Mouse (Mus musculus) testis, adult 2 months (tissue): ENCODE measurements around the gene Klhl35. TPM values are rescaled to one million over a fixed set of nuclear protein-coding genes. Genes with fewer than 3 reads are reported as not detected.

Source experiments
- H3K27ac ChIP-seq: fragments of 200-500 bp; 2 replicates; pipeline ENCODE4 v1.5.1; 2012; ENCODE audit warnings: low read depth, low read length; ENCODE audit not compliant: control insufficient read depth, insufficient read depth
- H3K27me3 ChIP-seq: fragments of 200-500 bp; 2 replicates; pipeline ENCODE4 v1.6.1; 2012; ENCODE audit warnings: mild to moderate bottlenecking, low read length, moderate library complexity; ENCODE audit not compliant: control insufficient read depth, insufficient read depth
- H3K36me3 ChIP-seq: fragments of 200-500 bp; 2 replicates; pipeline ENCODE4 v1.6.1; 2012; ENCODE audit warnings: mild to moderate bottlenecking, low read length; ENCODE audit not compliant: control insufficient read depth, insufficient read depth
- H3K4me1 ChIP-seq: fragments of 200-500 bp; 2 replicates; pipeline ENCODE4 v1.6.1; 2012; ENCODE audit warnings: low read length; ENCODE audit not compliant: control insufficient read depth, insufficient read depth
- H3K4me3 ChIP-seq: fragments of 200-500 bp; 2 replicates; pipeline ENCODE4 v1.5.1; 2012; ENCODE audit warnings: low read depth, mild to moderate bottlenecking, low read length, moderate library complexity, mixed read lengths; ENCODE audit not compliant: control insufficient read depth
- CTCF ChIP-seq: fragments of 200-500 bp; IDR thresholded peaks from 2 replicates; pipeline ENCODE4 v1.5.1; 2012; ENCODE audit warnings: low read depth, mild to moderate bottlenecking, inconsistent platforms, low read length, moderate library complexity; ENCODE audit not compliant: control insufficient read depth, insufficient read depth, insufficient replicate concordance
- POLR2A ChIP-seq: fragments of 200-500 bp; IDR thresholded peaks from 2 replicates; pipeline ENCODE4 v1.6.1; 2012; ENCODE audit warnings: low read depth, mild to moderate bottlenecking, inconsistent platforms, low read length, moderate library complexity; ENCODE audit not compliant: control insufficient read depth
- polyA plus RNA-seq: library from polyadenylated mRNA; depleted of rRNA; stranded (reverse); fragments of >200 nt; gene quantifications from 2 replicates; pipeline ENCODE4 v1.2.3, GENCODE M21; 2012

The Klhl35 gene
- polyA plus RNA-seq, 1 experiment: 11.7 TPM

DNA sequence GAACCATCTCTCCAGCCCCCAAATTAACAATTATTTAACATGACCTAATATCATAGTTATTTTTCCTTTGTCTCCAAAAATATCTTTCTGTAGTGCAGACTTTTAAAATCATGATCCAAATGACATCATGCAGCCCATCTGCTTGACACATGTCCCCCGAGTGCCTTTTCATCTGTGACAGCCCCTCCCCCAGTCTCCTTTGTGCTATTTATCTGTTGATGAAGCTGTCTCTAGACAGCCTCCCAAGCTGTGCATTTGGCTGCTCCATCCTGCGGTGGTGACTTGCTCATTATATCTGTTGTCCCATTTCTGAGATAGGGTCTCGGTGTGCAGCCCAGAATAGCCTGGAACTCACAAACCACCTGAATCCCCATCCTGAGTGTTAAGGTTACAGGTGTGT, 16.1 kb upstream of the Klhl35 start:
- TF ChIP-seq CTCF (no peak), POLR2A (no peak)
- H3K27ac ChIP-seq: no peak overlapping the region
- no peak overlapping the region for H3K4me3 ChIP-seq
- no peaks in the 10 kb centered on the region for H3K36me3 ChIP-seq
- H3K27me3 ChIP-seq: no peaks in the 10 kb centered on the region
- no peaks in the 10 kb centered on the region; the same call in 1 of the 2 replicates for H3K4me1 ChIP-seq

DNA sequence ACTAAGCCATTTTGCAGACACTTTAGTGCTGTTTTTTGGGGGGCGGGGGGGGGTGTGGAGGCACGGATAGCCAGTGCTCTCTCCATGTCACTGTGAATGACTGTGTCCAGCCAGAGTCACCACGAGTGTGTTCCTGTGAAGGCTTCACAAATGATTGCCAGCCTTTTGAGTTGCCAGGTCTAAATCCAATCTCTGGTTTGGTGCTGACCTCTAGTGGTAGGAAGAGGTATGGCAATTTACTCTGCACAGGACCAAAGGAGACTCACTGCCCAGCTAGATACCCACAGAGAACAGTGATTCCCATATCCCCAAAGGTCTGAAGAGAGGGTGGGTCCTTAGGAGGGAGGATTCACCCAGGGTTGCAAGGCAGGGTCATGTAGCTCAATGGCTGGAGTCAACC, 15.1 kb upstream of the Klhl35 start:
- H3K4me3 ChIP-seq: no peak overlapping the region
- no peaks in the 10 kb centered on the region for H3K27me3 ChIP-seq
- TF ChIP-seq POLR2A (no peak), CTCF (peak; percentile 55; the same call in 1 of the 2 replicates)
- no peak overlapping the region for H3K27ac ChIP-seq
- H3K4me1 ChIP-seq: no peaks in the 10 kb centered on the region; the same call in 1 of the 2 replicates
- H3K36me3 ChIP-seq: no peaks in the 10 kb centered on the region

DNA sequence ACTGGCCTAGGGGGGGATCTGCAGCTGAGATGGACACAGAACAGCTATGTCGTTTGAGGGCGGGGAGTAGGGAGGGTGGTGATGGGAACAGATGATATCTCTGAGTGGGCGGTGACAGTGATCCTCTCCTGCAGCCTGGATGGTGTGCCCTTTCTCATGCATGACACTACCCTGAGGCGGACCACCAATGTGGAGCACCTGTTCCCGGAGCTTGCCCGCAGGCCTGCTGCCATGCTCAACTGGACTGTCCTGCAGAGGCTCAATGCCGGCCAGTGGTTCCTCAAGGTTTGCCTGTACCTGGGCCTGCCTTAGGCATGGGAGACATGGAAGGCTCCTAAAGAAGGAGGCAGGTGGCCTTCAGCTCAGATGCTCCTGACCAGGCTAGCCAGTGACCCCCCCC, 12.9 kb upstream of the Klhl35 start:
- Histone ChIP-seq H3K27ac (no peak overlapping the region), H3K36me3 (no peaks in the 10 kb centered on the region), H3K4me1 (no peaks in the 10 kb centered on the region; the same call in 1 of the 2 replicates), H3K27me3 (no peaks in the 10 kb centered on the region), H3K4me3 (no peak overlapping the region)
- TF ChIP-seq POLR2A (no peak), CTCF (no peak)

GRCm38 (mm10) chr7:99454044-99454443, 11.8 kb upstream of the Klhl35 start:
- Histone ChIP-seq H3K36me3 (no peaks in the 10 kb centered on the region), H3K4me3 (no peak overlapping the region), H3K27me3 (no peaks in the 10 kb centered on the region), H3K4me1 (no peaks in the 10 kb centered on the region; the same call in 1 of the 2 replicates), H3K27ac (no peak overlapping the region)
- TF ChIP-seq CTCF: no peak
- no peak for TF ChIP-seq POLR2A

DNA sequence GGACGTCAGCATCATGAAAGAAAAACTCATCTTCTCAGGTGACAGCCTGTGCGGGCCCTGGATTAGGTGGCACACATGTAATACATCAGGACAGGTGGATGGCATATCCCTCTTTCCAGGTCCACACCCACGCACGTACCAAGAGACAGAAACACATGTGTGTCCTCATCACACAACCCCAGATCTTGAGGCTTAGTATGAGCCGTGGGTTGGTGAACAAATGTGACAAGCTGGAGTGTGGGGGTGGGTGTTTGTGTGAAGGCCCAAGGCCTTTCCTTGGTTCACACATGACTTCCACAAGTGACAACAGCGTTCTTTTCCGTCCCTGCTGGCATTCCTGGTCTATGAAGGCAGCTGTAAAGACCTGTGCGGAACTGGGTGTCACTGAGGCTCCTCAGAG, 7.0 kb upstream of the Klhl35 start:
- TF ChIP-seq CTCF (no peak), POLR2A (no peak)
- Histone ChIP-seq H3K4me1 (no peaks in the 10 kb centered on the region), H3K27ac (no peak overlapping the region), H3K36me3 (no peaks in the 10 kb centered on the region), H3K27me3 (no peaks in the 10 kb centered on the region), H3K4me3 (no peak overlapping the region)

DNA sequence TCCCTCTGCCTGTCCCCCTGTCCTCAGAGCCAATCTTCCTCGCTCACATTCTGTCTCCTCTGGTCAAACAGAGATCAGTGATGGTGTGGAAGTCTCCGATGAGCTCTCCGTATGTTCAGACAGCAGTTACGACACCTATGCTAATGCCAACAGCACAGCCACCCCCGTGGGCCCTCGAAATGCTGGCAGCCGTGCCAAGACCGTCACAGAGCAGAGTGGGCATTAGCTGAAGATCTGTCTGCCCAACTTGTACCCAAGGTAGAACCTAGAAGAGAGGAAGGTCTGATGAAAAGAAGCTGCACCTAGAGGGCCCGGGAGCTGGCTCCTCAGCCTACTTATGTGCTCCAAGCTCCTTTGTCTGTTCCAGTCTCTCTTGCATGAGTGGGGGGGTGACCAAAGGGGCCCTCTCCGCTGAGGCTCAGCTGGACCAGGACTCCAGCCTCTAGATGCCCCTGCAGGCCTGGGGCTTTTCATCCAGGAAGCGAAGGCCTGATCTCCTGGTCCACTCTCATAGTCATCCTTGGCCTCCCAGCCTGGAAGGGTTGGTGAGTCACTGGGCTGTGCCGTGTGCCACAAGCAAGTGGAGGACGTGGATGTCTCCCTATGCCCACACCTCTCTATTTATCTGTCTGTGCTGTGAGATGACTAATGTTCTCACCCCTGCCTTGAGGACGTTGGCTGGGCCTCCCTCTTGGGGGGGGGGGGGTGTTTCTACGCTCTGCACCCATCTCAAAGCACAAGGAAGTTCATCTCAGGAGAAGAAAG, 5.7 kb upstream of the Klhl35 start:
- no peaks in the 10 kb centered on the region for H3K36me3 ChIP-seq
- H3K4me1 ChIP-seq: no peaks in the 10 kb centered on the region
- H3K27ac ChIP-seq: no peak overlapping the region
- H3K27me3 ChIP-seq: no peaks in the 10 kb centered on the region
- TF ChIP-seq POLR2A (no peak), CTCF (no peak)
- H3K4me3 ChIP-seq: no peak overlapping the region

GRCm38 (mm10) chr7:99463120-99463519, 2.7 kb upstream of the Klhl35 start:
- Histone ChIP-seq H3K36me3 (no peaks in the 10 kb centered on the region), H3K27me3 (no peaks in the 10 kb centered on the region), H3K4me3 (no peak overlapping the region), H3K27ac (no peak overlapping the region), H3K4me1 (peaks cover 12% of the 10 kb centered on the region)
- TF ChIP-seq POLR2A (no peak), CTCF (no peak)
